Mouse (Mus musculus) neural tube, embryonic 14.5 days (tissue): Measurements from ENCODE around the gene Plcb4. TPM values are rescaled to one million over a fixed set of nuclear protein-coding genes. Genes with fewer than 3 reads are reported as not detected.

Experiments
- ATAC-seq: fragments of 200-750 bp; cut with Nextera tagmentation; 2 replicates; pipeline ENCODE4 v1.8.0; 2017; ENCODE audit warnings: low read depth, mild to moderate bottlenecking, moderate TSS enrichment, moderate library complexity
- H3K27ac ChIP-seq: fragments of 300-500 bp; sonication (generic); 2 replicates; pipeline ENCODE4 v1.5.1; 2014; ENCODE audit warnings: low read depth, mild to moderate bottlenecking, control low read depth, low read length, moderate library complexity, mixed read lengths
- H3K27me3 ChIP-seq: fragments of 300-500 bp; sonication (generic); 2 replicates; pipeline ENCODE4 v1.6.1; 2014; ENCODE audit warnings: low read length; ENCODE audit not compliant: control insufficient read depth, insufficient read depth
- H3K36me3 ChIP-seq: fragments of 300-500 bp; sonication (generic); 2 replicates; pipeline ENCODE4 v1.6.1; 2014; ENCODE audit warnings: low read length, mixed read lengths; ENCODE audit not compliant: control insufficient read depth, insufficient read depth
- H3K4me1 ChIP-seq: fragments of 300-500 bp; sonication (generic); 2 replicates; pipeline ENCODE4 v1.6.1; 2014; ENCODE audit warnings: low read length; ENCODE audit not compliant: control insufficient read depth, insufficient read depth
- H3K4me2 ChIP-seq: fragments of 300-500 bp; sonication (generic); 2 replicates; pipeline ENCODE4 v1.6.1; 2014; ENCODE audit warnings: mild to moderate bottlenecking, low read depth, low read length, control low read depth
- H3K4me3 ChIP-seq: fragments of 300-500 bp; sonication (generic); 2 replicates; pipeline ENCODE4 v1.5.1; 2014; ENCODE audit warnings: low read depth, low read length, control low read depth, mixed read lengths
- H3K9ac ChIP-seq: fragments of 300-500 bp; sonication (generic); replicated peaks from 2 replicates; pipeline ENCODE4 v1.6.1; 2014; ENCODE audit warnings: low read depth, mild to moderate bottlenecking, control low read depth, low read length, mixed read lengths
- H3K9me3 ChIP-seq: fragments of 300-500 bp; sonication (generic); 2 replicates; pipeline ENCODE4 v1.6.1; 2016; ENCODE audit warnings: low read length; ENCODE audit not compliant: control insufficient read depth
- WGBS: fragments of 180-500 bp; shearing (Covaris S2); extraction: QIAGEN DNeasy Blood & Tissue Kit; methylation state at CpG from one replicate; pipeline ENCODE4 v1.1.7; 2014; 5-methylcytosine and 5-hydroxymethylcytosine counted together
- polyA plus RNA-seq: library from polyadenylated mRNA; unstranded; fragments of >200 nt; fragmentation: Nextera tagmentation; extraction: Ambion mirVana; gene quantifications from 2 replicates; pipeline ENCODE4 v1.2.1, GENCODE M21; 2014

Plcb4 gene
- polyA plus RNA-seq, 1 experiment from 2014 or later = 51.0 TPM

DNA sequence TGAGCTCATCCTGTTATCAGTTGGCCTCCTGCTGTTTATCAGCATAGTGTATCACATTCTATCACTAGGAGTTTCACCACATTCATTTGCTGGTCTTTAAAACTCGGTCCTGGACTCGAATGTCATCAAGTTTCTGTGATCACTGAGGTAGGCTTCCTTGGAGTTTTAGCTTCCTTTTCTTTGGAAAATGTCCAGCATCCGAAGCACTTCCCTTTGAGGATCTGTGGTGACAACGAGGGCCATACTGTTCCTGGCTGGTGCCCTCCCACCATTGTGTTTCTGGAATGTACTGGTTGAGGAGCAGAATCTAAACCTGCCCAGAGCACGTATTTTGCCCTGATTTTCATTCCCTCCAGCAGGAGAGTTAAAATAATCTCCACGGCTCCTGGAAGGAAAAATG lies 260.8 kb downstream of the Plcb4 start:
- Histone ChIP-seq H3K36me3 (no peaks in the 10 kb centered on the region), H3K9me3 (no peaks in the 10 kb centered on the region), H3K9ac (no peak overlapping the region), H3K27me3 (no peaks in the 10 kb centered on the region), H3K27ac (no peak overlapping the region), H3K4me3 (no peak overlapping the region), H3K4me1 (no peaks in the 10 kb centered on the region), H3K4me2 (no peak overlapping the region)
- ATAC-seq = no peak
- WGBS = 75% methylated on average over 6 of the region's 6 CpGs

DNA sequence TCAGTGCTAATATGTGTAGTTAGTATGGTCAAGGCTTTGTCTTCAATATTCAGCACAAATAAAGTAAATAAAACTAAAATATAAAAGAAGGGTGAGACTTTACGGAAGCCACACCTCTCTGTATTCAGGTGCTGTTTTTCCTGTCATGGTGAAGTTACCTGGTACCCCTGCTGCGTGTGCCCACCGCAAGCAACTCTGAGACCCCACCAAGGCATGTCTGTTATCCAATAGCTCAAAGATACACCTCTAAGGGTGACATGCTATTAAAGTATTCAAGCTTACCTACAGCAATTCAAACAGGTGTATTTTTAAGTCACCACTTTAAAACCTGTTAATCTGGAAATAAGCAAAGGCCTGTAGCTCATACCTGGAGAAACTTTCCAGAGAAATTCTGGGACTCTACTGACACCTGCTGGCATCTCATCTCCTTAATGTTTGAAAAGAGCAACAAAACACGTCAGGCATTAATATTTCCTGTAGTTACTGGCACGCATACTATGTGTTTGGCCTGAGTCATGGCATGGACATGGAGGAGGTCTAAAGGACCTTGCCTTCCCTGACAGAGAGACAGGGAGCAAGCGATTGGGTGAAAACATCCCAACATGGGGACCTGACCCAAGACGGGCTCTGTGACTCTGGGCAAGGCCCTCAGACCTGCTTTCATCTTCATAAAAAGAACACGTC lies 268.0 kb downstream of the Plcb4 start:
- Histone ChIP-seq H3K4me2 (no peak overlapping the region), H3K9ac (no peak overlapping the region), H3K4me1 (no peaks in the 10 kb centered on the region), H3K9me3 (no peaks in the 10 kb centered on the region), H3K36me3 (no peaks in the 10 kb centered on the region), H3K4me3 (no peak overlapping the region), H3K27ac (no peak overlapping the region), H3K27me3 (no peaks in the 10 kb centered on the region)
- no peak for ATAC-seq
- WGBS = 84% methylated on average over 8 of the region's 8 CpGs

DNA sequence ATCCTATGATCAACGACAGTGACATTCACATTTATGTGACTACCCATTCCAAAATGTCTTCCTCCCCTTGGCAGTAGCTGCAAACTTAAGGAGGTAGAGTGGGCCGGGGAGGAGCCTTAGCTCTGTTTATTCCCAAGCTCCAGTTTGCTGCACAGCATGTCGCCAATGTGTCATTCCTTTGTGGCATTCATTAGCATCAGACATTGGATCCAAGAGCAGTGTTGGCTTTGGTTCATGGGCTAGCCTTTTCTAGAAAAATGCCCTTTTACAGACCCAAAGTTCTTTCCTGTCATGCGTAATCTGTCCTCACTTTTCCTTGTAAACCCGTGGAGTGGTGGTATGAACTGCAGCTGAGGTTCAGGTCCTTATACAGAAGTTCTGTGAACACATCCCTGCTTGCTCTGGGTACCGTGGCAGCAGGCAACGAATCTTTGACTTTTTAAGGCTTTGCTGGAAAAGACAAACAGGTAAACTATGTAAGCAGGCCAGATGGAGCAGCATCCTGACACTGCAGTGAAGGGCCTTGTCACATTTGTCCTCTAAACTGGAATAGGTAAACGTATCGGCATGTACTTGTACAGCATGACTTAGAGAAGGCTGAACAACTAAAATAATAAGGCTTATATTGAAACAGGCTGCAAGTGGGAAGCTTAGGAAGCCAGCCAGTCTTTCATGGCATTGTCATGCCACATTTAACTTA lies 270.4 kb downstream of the Plcb4 start:
- Histone ChIP-seq H3K27ac (no peak overlapping the region), H3K4me2 (no peak overlapping the region), H3K4me1 (no peaks in the 10 kb centered on the region), H3K4me3 (no peak overlapping the region), H3K27me3 (no peaks in the 10 kb centered on the region), H3K36me3 (no peaks in the 10 kb centered on the region), H3K9ac (no peak overlapping the region), H3K9me3 (no peaks in the 10 kb centered on the region)
- WGBS = 75% methylated on average over 9 of the region's 9 CpGs
- ATAC-seq = no peak

DNA sequence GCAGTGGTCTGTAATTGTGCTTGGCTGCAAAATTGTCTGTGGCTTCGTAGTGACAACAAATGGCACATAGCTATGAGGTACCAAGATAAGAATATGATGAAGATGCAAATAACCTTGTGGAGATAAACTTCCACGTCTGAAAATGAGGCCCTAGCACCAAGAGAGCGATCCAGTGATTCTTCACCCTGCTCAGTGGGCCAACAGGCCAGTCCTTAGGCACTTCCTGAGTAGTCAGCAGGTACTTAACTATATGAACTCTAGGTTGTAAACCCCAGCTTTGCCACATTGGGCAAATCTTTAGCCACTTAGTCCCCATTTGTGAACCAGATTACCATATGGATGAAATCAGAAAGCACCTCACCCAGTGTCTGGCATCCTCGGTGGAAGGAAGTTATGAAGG lies 271.9 kb downstream of the Plcb4 start:
- no peak overlapping the region for H3K9ac ChIP-seq
- H3K4me1 ChIP-seq = no peaks in the 10 kb centered on the region
- no peaks in the 10 kb centered on the region for H3K9me3 ChIP-seq
- H3K4me3 ChIP-seq = no peak overlapping the region
- no peak overlapping the region for H3K27ac ChIP-seq
- 92% methylated on average over 4 of the region's 4 CpGs for WGBS
- H3K36me3 ChIP-seq = no peaks in the 10 kb centered on the region
- no peak for ATAC-seq
- no peaks in the 10 kb centered on the region for H3K27me3 ChIP-seq
- no peak overlapping the region for H3K4me2 ChIP-seq

DNA sequence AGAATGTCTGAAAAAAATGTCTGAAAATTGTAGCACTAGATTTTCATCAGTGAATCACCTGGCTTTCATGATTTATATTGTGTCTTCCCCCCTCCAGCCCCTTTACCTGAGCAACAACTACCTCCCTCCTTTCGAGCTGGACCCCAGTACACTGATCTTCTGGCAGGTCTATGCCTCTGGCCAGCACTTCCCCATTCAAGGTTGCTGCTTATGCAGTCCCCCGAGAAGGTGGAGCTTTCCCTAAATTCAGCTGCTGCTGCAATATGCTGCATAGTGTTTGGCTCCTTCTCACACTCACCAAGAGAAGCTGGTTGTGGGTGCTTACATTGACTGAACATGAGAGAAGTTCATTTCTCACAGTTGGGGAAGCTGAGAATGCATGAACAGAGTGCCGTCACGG lies 273.8 kb downstream of the Plcb4 start:
- WGBS = 88% methylated on average over 4 of the region's 4 CpGs
- Histone ChIP-seq H3K27me3 (no peaks in the 10 kb centered on the region), H3K9ac (no peak overlapping the region), H3K27ac (no peak overlapping the region), H3K4me2 (no peak overlapping the region), H3K9me3 (no peaks in the 10 kb centered on the region), H3K4me1 (no peaks in the 10 kb centered on the region), H3K4me3 (no peak overlapping the region), H3K36me3 (no peaks in the 10 kb centered on the region)
- no peak for ATAC-seq

DNA sequence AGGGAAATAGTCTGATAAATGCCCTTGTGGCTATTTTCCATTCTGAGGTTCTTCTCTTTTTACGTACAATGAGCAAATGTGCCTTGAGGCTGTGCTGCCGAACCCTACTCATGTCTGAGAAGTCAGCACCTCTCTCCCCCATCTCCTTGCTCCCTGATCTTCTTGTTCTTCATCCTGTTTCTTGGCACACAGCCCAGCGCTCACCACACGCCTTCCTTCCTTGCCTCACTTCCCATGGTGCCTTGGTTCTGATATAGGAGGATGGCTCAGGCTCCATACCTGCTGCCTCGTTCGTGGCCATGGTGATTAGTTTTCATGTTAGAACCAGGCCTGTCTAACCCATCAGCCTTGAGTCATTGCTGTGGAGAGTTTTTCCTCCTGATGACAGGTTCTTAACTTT lies 277.6 kb downstream of the Plcb4 start:
- H3K4me3 ChIP-seq = no peak overlapping the region
- WGBS = 84% methylated on average over 6 of the region's 6 CpGs
- H3K27ac ChIP-seq = no peak overlapping the region
- no peaks in the 10 kb centered on the region for H3K4me1 ChIP-seq
- H3K9ac ChIP-seq = no peak overlapping the region
- no peak for ATAC-seq
- H3K27me3 ChIP-seq = no peaks in the 10 kb centered on the region
- no peaks in the 10 kb centered on the region for H3K9me3 ChIP-seq
- H3K4me2 ChIP-seq = no peak overlapping the region
- H3K36me3 ChIP-seq = no peaks in the 10 kb centered on the region

DNA sequence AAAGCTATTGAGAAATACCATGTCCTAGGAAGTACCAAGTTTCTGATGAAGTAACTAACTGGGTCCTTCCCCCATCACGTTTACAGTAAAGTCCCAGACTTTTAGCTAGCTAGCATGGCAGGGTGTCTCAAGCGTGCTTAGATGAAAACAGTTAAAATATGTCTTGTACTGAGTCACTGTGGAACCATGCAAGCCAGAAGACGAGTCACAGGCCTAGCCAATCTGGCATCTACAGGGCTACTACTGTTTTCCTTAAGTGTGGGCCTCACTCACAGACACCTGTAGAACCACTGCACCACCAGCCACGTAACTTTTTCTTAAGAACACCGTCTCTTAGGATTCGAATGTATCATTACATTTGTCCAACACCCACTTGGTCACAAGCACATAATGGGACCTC lies 278.8 kb downstream of the Plcb4 start:
- Histone ChIP-seq H3K27ac (no peak overlapping the region), H3K4me1 (no peaks in the 10 kb centered on the region), H3K4me3 (no peak overlapping the region), H3K9ac (no peak overlapping the region), H3K27me3 (no peaks in the 10 kb centered on the region), H3K9me3 (no peaks in the 10 kb centered on the region), H3K36me3 (no peaks in the 10 kb centered on the region), H3K4me2 (no peak overlapping the region)
- WGBS = 94% methylated on average over 6 of the region's 6 CpGs
- no peak for ATAC-seq

DNA sequence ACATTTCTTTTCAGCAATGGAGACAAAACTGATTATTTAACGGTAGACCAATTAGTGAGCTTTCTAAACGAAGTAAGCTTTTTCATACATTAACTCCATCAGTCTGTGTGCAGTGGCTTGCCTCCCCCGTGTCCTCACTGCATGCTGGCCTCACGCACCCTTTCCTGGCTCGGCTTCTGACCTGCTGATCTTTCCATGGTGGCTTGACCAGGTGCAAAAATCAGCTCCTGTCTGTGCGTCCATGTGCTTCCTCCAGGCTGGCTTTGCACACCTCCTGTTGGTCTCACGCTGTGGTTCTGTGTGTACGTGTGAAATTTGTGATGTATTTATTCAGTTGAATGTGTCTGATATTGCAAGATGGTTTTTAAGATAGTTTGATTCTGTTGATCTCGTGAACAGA lies 281.1 kb downstream of the Plcb4 start:
- Histone ChIP-seq H3K27ac (no peak overlapping the region), H3K4me3 (no peak overlapping the region), H3K4me1 (no peaks in the 10 kb centered on the region), H3K9ac (no peak overlapping the region), H3K36me3 (no peaks in the 10 kb centered on the region), H3K27me3 (no peaks in the 10 kb centered on the region), H3K4me2 (no peak overlapping the region), H3K9me3 (no peaks in the 10 kb centered on the region)
- WGBS = 80% methylated on average over 9 of the region's 9 CpGs
- no peak for ATAC-seq

DNA sequence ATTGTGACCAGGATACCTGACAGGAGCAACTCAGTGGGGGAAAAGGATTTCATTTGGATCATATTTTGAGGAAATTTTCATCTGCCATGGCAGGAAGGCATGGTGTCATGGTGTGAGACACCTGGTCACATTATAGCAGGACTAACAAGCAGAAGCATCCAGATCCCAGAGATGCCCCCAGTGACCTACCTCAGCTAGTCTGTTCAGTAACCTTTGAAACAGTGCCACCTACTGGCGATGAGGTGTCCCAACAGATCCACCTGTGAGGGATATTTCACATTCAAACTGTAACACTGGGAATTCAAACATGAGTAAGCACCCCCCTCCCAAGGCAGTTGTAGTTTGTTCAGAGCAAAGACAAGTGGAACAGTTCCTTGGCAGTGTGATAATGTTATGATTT lies 289.0 kb downstream of the Plcb4 start:
- ATAC-seq = no peak
- no peaks in the 10 kb centered on the region for H3K27me3 ChIP-seq
- no peak overlapping the region for H3K9ac ChIP-seq
- H3K4me3 ChIP-seq = no peak overlapping the region
- 69% methylated on average over 1 of the region's 1 CpGs for WGBS
- H3K4me2 ChIP-seq = no peak overlapping the region
- H3K9me3 ChIP-seq = no peaks in the 10 kb centered on the region
- no peaks in the 10 kb centered on the region for H3K36me3 ChIP-seq
- H3K27ac ChIP-seq = no peak overlapping the region
- no peaks in the 10 kb centered on the region for H3K4me1 ChIP-seq
